Mouse (Mus musculus) hindbrain, postnatal 0 days (tissue): ENCODE data around the gene Cntd1. TPM values are rescaled to one million over a fixed set of nuclear protein-coding genes. Genes with fewer than 3 reads are reported as not detected.

Experiments used
- ATAC-seq: fragments of 200-750 bp; cut with Nextera tagmentation; 2 replicates; pipeline ENCODE4 v1.8.0; 2017; ENCODE audit warnings: mild to moderate bottlenecking, moderate TSS enrichment, moderate library complexity
- DNase-seq: peaks from one replicate; pipeline ENCODE4 v3.0.0-alpha.2; 2015; ENCODE audit warnings: low spot score
- H3K27ac ChIP-seq: fragments of 300-500 bp; sonication (generic); 2 replicates; pipeline ENCODE4 v1.5.1; 2014; ENCODE audit warnings: mild to moderate bottlenecking
- H3K27me3 ChIP-seq: fragments of 300-500 bp; sonication (generic); 2 replicates; pipeline ENCODE4 v1.6.1; 2014; ENCODE audit warnings: low read length, mixed read lengths; ENCODE audit not compliant: insufficient read depth
- H3K36me3 ChIP-seq: fragments of 300-500 bp; sonication (generic); 2 replicates; pipeline ENCODE4 v1.6.1; 2014; ENCODE audit warnings: low read length, mixed read lengths; ENCODE audit not compliant: insufficient read depth
- H3K4me1 ChIP-seq: fragments of 300-500 bp; sonication (generic); 2 replicates; pipeline ENCODE4 v1.6.1; 2014; ENCODE audit warnings: antibody characterized with exemption, low read length, mixed read lengths; ENCODE audit not compliant: insufficient read depth
- H3K4me2 ChIP-seq: fragments of 300-500 bp; sonication (generic); 2 replicates; pipeline ENCODE4 v1.6.1; 2014; ENCODE audit warnings: low read depth, mild to moderate bottlenecking, low read length, moderate library complexity, mixed read lengths
- H3K4me3 ChIP-seq: fragments of 300-500 bp; sonication (generic); 2 replicates; pipeline ENCODE4 v1.5.1; 2014; ENCODE audit warnings: low read length
- H3K9ac ChIP-seq: fragments of 300-500 bp; sonication (generic); replicated peaks from 2 replicates; pipeline ENCODE4 v1.6.1; 2014; ENCODE audit warnings: mild to moderate bottlenecking, low read length, moderate library complexity, mixed read lengths
- H3K9me3 ChIP-seq: fragments of 300-500 bp; sonication (generic); 2 replicates; pipeline ENCODE4 v1.6.1; 2016; ENCODE audit warnings: low read length, mixed read lengths
- CTCF ChIP-seq: IDR thresholded peaks from 2 replicates; pipeline ENCODE4 v1.5.1; 2016; ENCODE audit warnings: antibody characterized with exemption, control low read depth, low read depth
- WGBS: fragments of 180-500 bp; shearing (Covaris S2); extraction: QIAGEN DNeasy Blood & Tissue Kit; methylation state at CpG from one replicate; pipeline ENCODE4 v1.1.7; 2014; 5-methylcytosine and 5-hydroxymethylcytosine counted together
- polyA plus RNA-seq: library from polyadenylated mRNA; unstranded; fragments of >200 nt; fragmentation: Nextera tagmentation; extraction: Ambion mirVana; gene quantifications from 2 replicates; pipeline ENCODE4 v1.2.1, GENCODE M21; 2015
- total RNA-seq: library from RNA; depleted of rRNA; stranded (reverse); fragments of >200 nt; gene quantifications from 2 replicates; pipeline ENCODE4 v1.2.3, GENCODE M21; 2014; rRNA removed

Cntd1 gene
- total and polyA plus RNA-seq, 2 experiments from 2014 or later = 0.10 to 0.66 TPM

DNA sequence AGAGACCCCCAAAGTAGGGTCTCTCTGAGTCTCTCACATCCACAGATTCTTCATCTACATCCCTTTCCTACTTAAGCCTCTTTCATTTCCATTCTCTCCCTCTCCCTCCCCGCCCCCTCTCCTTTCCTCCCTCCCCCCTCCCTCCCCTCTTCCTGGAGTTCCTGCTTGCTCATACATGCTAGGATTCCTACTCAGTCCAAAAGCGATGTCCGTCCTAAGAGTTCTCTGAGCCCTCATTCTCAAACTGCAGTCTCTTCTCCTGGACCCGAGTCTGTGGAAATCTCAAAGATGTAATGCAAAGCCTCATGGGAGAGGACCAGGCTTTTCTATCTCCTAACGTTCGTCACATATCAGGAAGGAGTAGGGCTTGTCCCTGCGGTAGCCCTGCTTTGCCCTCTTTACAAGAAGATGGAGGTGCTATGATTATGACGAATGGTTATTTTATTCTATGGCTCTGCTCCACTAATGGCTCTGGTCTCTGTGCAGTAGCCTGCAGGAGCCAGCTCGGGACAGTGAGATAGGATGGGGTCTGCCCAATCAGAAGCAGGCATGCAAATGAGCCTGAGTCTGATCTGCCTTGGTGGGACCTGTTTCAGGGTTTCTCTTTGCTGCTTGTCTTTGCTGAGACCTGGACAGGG, 59.4 kb downstream of the Cntd1 start:
- WGBS = 2% methylated on average over 9 of the region's 9 CpGs
- peak; percentile 90 for ATAC-seq
- Histone ChIP-seq H3K4me3 (peak overlapping the region; percentile 9), H3K9ac (no peak overlapping the region), H3K27me3 (no peaks in the 10 kb centered on the region), H3K36me3 (no peaks in the 10 kb centered on the region), H3K27ac (peak overlapping the region; percentile 8; the same call in 1 of the 2 replicates), H3K4me2 (peak overlapping the region; percentile 47), H3K9me3 (no peaks in the 10 kb centered on the region), H3K4me1 (0 out of 2 replicates have a peak, but pooled peaks cover 3% of the 10 kb centered on the region)
- no peak for TF ChIP-seq CTCF
- DNase-seq = peak; percentile 67

Other genes with a start within 250 kb of the Cntd1 start
- 23.1 and 23.8 TPM in 2 replicates for gene Naglu, start 209.0 kb upstream of the Cntd1 start, total RNA-seq
- gene Naglu, start 209.0 kb upstream of the Cntd1 start, polyA plus RNA-seq = 15.3 and 17.0 TPM in 2 replicates
- gene Hsd17b1, start 200.6 kb upstream of the Cntd1 start, total RNA-seq = 0.16 and 0.22 TPM in 2 replicates
- not detected in 2 replicates for gene Hsd17b1, start 200.6 kb upstream of the Cntd1 start, polyA plus RNA-seq
- 45.7 and 53.2 TPM in 2 replicates for gene Coasy, start 196.4 kb upstream of the Cntd1 start, total RNA-seq
- gene Coasy, start 196.4 kb upstream of the Cntd1 start, polyA plus RNA-seq = 34.5 and 35.1 TPM in 2 replicates
- 42.2 and 75.2 TPM in 2 replicates for gene Mlx, start 191.7 kb upstream of the Cntd1 start, total RNA-seq
- gene Mlx, start 191.7 kb upstream of the Cntd1 start, polyA plus RNA-seq = 58.3 and 61.0 TPM in 2 replicates
- gene Psmc3ip, start 183.6 kb upstream of the Cntd1 start, total RNA-seq = 2.9 and 5.5 TPM in 2 replicates
- 16.3 and 17.5 TPM in 2 replicates for gene Psmc3ip, start 183.6 kb upstream of the Cntd1 start, polyA plus RNA-seq
- 56.8 and 68.4 TPM in 2 replicates for gene Retreg3, start 159.1 kb upstream of the Cntd1 start, total RNA-seq
- gene Retreg3, start 159.1 kb upstream of the Cntd1 start, polyA plus RNA-seq = 23.4 and 24.7 TPM in 2 replicates
- 59.3 and 68.3 TPM in 2 replicates for gene Tubg1, start 159.1 kb upstream of the Cntd1 start, total RNA-seq
- 71.5 and 72.8 TPM in 2 replicates for gene Tubg1, start 159.1 kb upstream of the Cntd1 start, polyA plus RNA-seq
- 29.7 and 40.8 TPM in 2 replicates for gene Tubg2, start 123.1 kb upstream of the Cntd1 start, total RNA-seq
- gene Tubg2, start 123.1 kb upstream of the Cntd1 start, polyA plus RNA-seq = 57.7 and 62.8 TPM in 2 replicates
- gene Cntnap1, start 108.5 kb upstream of the Cntd1 start, total RNA-seq = 25.4 and 28.9 TPM in 2 replicates
- 5.8 and 6.5 TPM in 2 replicates for gene Cntnap1, start 108.5 kb upstream of the Cntd1 start, polyA plus RNA-seq
- gene Plekhh3, start 107.7 kb upstream of the Cntd1 start, total RNA-seq = 26.7 and 32.3 TPM in 2 replicates
- 8.8 TPM in 2 replicates for gene Plekhh3, start 107.7 kb upstream of the Cntd1 start, polyA plus RNA-seq
- 0.16 and 0.43 TPM in 2 replicates for gene Ccr10, start 103.6 kb upstream of the Cntd1 start, total RNA-seq
- 0.88 and 1.0 TPM in 2 replicates for gene Ccr10, start 103.6 kb upstream of the Cntd1 start, polyA plus RNA-seq
- 26.7 and 27.6 TPM in 2 replicates for gene Ezh1, start 52.5 kb upstream of the Cntd1 start, total RNA-seq
- gene Ezh1, start 52.5 kb upstream of the Cntd1 start, polyA plus RNA-seq = 20.1 and 22.2 TPM in 2 replicates
- gene Ramp2, start 33.0 kb upstream of the Cntd1 start, total RNA-seq = 66.1 and 72.7 TPM in 2 replicates
- 108 and 111 TPM in 2 replicates for gene Ramp2, start 33.0 kb upstream of the Cntd1 start, polyA plus RNA-seq
- gene Vps25, start 25.3 kb upstream of the Cntd1 start, total RNA-seq = 66.1 and 82.1 TPM in 2 replicates
- 134 and 137 TPM in 2 replicates for gene Vps25, start 25.3 kb upstream of the Cntd1 start, polyA plus RNA-seq
- gene Wnk4, start 18.4 kb upstream of the Cntd1 start, total RNA-seq = 1.5 and 2.5 TPM in 2 replicates
- gene Wnk4, start 18.4 kb upstream of the Cntd1 start, polyA plus RNA-seq = 6.5 and 8.0 TPM in 2 replicates
- gene Coa3, start 102 bp downstream of the Cntd1 start, total RNA-seq = 146 and 154 TPM in 2 replicates
- 214 and 225 TPM in 2 replicates for gene Coa3, start 102 bp downstream of the Cntd1 start, polyA plus RNA-seq
- 71.1 and 95.3 TPM in 2 replicates for gene Becn1, start 23.3 kb downstream of the Cntd1 start, total RNA-seq
- 140 and 145 TPM in 2 replicates for gene Becn1, start 23.3 kb downstream of the Cntd1 start, polyA plus RNA-seq
- 68.3 and 71.1 TPM in 2 replicates for gene Psme3, start 37.2 kb downstream of the Cntd1 start, total RNA-seq
- 78.2 and 83.9 TPM in 2 replicates for gene Psme3, start 37.2 kb downstream of the Cntd1 start, polyA plus RNA-seq
- gene Aoc2, start 46.1 kb downstream of the Cntd1 start, total RNA-seq = 3.8 and 4.1 TPM in 2 replicates
- 0.59 and 0.63 TPM in 2 replicates for gene Aoc2, start 46.1 kb downstream of the Cntd1 start, polyA plus RNA-seq
- gene Aoc3, start 51.6 kb downstream of the Cntd1 start, total RNA-seq = 0.36 and 0.47 TPM in 2 replicates
- 0.10 and 0.16 TPM in 2 replicates for gene Aoc3, start 51.6 kb downstream of the Cntd1 start, polyA plus RNA-seq
- gene G6pc, start 88.5 kb downstream of the Cntd1 start, total RNA-seq = 0.26 TPM in 1 of 2 replicates, not detected in the other
- not detected in 2 replicates for gene G6pc, start 88.5 kb downstream of the Cntd1 start, polyA plus RNA-seq
- 62.5 and 69.4 TPM in 2 replicates for gene Aarsd1, start 138.6 kb downstream of the Cntd1 start, total RNA-seq
- 89.9 and 91.6 TPM in 2 replicates for gene Aarsd1, start 138.6 kb downstream of the Cntd1 start, polyA plus RNA-seq
- 2.2 TPM in 1 of 2 replicates, not detected in the other for gene Gm27029, start 145.8 kb downstream of the Cntd1 start, total RNA-seq
- 4.7 and 6.4 TPM in 2 replicates for gene Gm27029, start 145.8 kb downstream of the Cntd1 start, polyA plus RNA-seq
- gene Rundc1, start 146.1 kb downstream of the Cntd1 start, total RNA-seq = 11.6 and 12.4 TPM in 2 replicates
- 21.4 and 22.7 TPM in 2 replicates for gene Rundc1, start 146.1 kb downstream of the Cntd1 start, polyA plus RNA-seq
- 0.31 and 0.58 TPM in 2 replicates for gene Ptges3l, start 146.3 kb downstream of the Cntd1 start, total RNA-seq
- 3.8 and 4.6 TPM in 2 replicates for gene Ptges3l, start 146.3 kb downstream of the Cntd1 start, polyA plus RNA-seq
- 535 and 538 TPM in 2 replicates for gene Rpl27, start 163.3 kb downstream of the Cntd1 start, total RNA-seq
- 276 and 282 TPM in 2 replicates for gene Rpl27, start 163.3 kb downstream of the Cntd1 start, polyA plus RNA-seq
- gene Ifi35, start 169.4 kb downstream of the Cntd1 start, total RNA-seq = 3.9 and 4.2 TPM in 2 replicates
- gene Ifi35, start 169.4 kb downstream of the Cntd1 start, polyA plus RNA-seq = 5.3 and 5.8 TPM in 2 replicates
- 103 and 140 TPM in 2 replicates for gene Rnd2, start 186.0 kb downstream of the Cntd1 start, total RNA-seq
- 143 and 154 TPM in 2 replicates for gene Rnd2, start 186.0 kb downstream of the Cntd1 start, polyA plus RNA-seq
- 290 and 295 TPM in 2 replicates for gene Vat1, start 187.2 kb downstream of the Cntd1 start, total RNA-seq
- gene Vat1, start 187.2 kb downstream of the Cntd1 start, polyA plus RNA-seq = 106 and 114 TPM in 2 replicates